Mouse (Mus musculus): ENCODE data around the gene Zdhhc14. TPM values are rescaled to one million over a fixed set of nuclear protein-coding genes. Genes with fewer than 3 reads are reported as not detected.

Gene Zdhhc14
- polyA plus RNA-seq, 1 experiment from 2014 or later, result 6.1 TPM

GRCm38 (mm10) chr17:5567943-5568342 lies 75.6 kb downstream of the Zdhhc14 start:
- no peaks in the 10 kb centered on the region; the same call in 1 of the 2 replicates for H3K9me3 ChIP-seq (replicated peaks)
- WGBS, result 80% methylated on average over 5 of the region's 5 CpGs
- no peaks in the 10 kb centered on the region for H3K36me3 ChIP-seq

GRCm38 (mm10) chr17:5569131-5570030 lies 77.0 kb downstream of the Zdhhc14 start:
- Histone ChIP-seq H3K36me3 (no peaks in the 10 kb centered on the region), H3K27me3 (no peaks in the 10 kb centered on the region), H3K4me2 (replicated peaks) (no peak overlapping the region), H3K4me1 (no peaks in the 10 kb centered on the region), H3K9me3 (replicated peaks) (no peaks in the 10 kb centered on the region), H3K4me3 (no peak overlapping the region), H3K9ac (no peak overlapping the region), H3K27ac (no peak overlapping the region)
- no peak for ATAC-seq (ENCODE audit: low FRiP score)
- 78% methylated on average over 17 of the region's 17 CpGs for WGBS

More at GRCm38 (mm10) chr17:5567943-5568342, 75.6 kb downstream of the Zdhhc14 start:
- H3K27me3 ChIP-seq, result no peaks in the 10 kb centered on the region
- H3K9ac ChIP-seq, result no peak overlapping the region
- no peaks in the 10 kb centered on the region for H3K4me1 ChIP-seq
- no peak overlapping the region for H3K4me2 ChIP-seq (replicated peaks)
- no peak overlapping the region for H3K4me3 ChIP-seq
- ATAC-seq (ENCODE audit: low FRiP score), result no peak
- no peak overlapping the region for H3K27ac ChIP-seq

- H3K36me3 ChIP-seq, result no peaks in the 10 kb centered on the region
- H3K27me3 ChIP-seq, result no peaks in the 10 kb centered on the region
- no peaks in the 10 kb centered on the region for H3K4me1 ChIP-seq
- no peak overlapping the region for H3K4me3 ChIP-seq
- no peaks in the 10 kb centered on the region for H3K9me3 ChIP-seq (replicated peaks)
- 97% methylated on average over 1 of the region's 1 CpGs for WGBS
- no peak overlapping the region for H3K9ac ChIP-seq
- no peak for ATAC-seq (ENCODE audit: low FRiP score)
- no peak overlapping the region for H3K4me2 ChIP-seq (replicated peaks)
- no peak overlapping the region for H3K27ac ChIP-seq
These were observed 79.9 kb downstream of the Zdhhc14 start for GRCm38 (mm10) chr17:5572096-5572730.

GRCm38 (mm10) chr17:5572745-5573420 lies 80.5 kb downstream of the Zdhhc14 start:
- ATAC-seq (ENCODE audit: low FRiP score), result no peak
- Histone ChIP-seq H3K4me1 (no peaks in the 10 kb centered on the region), H3K4me2 (replicated peaks) (no peak overlapping the region), H3K9me3 (replicated peaks) (no peaks in the 10 kb centered on the region), H3K4me3 (no peak overlapping the region), H3K27ac (no peak overlapping the region), H3K36me3 (no peaks in the 10 kb centered on the region), H3K27me3 (no peaks in the 10 kb centered on the region), H3K9ac (no peak overlapping the region)

GRCm38 (mm10) chr17:5574672-5575071 lies 82.3 kb downstream of the Zdhhc14 start:
- Histone ChIP-seq H3K9ac (no peak overlapping the region), H3K4me3 (no peak overlapping the region), H3K9me3 (replicated peaks) (no peaks in the 10 kb centered on the region), H3K4me1 (no peaks in the 10 kb centered on the region), H3K36me3 (no peaks in the 10 kb centered on the region), H3K4me2 (replicated peaks) (no peak overlapping the region), H3K27me3 (no peaks in the 10 kb centered on the region), H3K27ac (no peak overlapping the region)
- no peak for ATAC-seq (ENCODE audit: low FRiP score)
- 79% methylated on average over 5 of the region's 5 CpGs for WGBS

GRCm38 (mm10) chr17:5575518-5575917 lies 83.2 kb downstream of the Zdhhc14 start:
- Histone ChIP-seq H3K27me3 (no peaks in the 10 kb centered on the region), H3K27ac (no peak overlapping the region), H3K4me3 (no peak overlapping the region), H3K4me1 (no peaks in the 10 kb centered on the region), H3K36me3 (no peaks in the 10 kb centered on the region), H3K9me3 (replicated peaks) (no peaks in the 10 kb centered on the region), H3K9ac (no peak overlapping the region), H3K4me2 (replicated peaks) (no peak overlapping the region)
- no peak for ATAC-seq (ENCODE audit: low FRiP score)
- 76% methylated on average over 4 of the region's 4 CpGs for WGBS

GRCm38 (mm10) chr17:5582232-5582631 lies 89.9 kb downstream of the Zdhhc14 start:
- H3K27ac ChIP-seq, result no peak overlapping the region
- no peaks in the 10 kb centered on the region for H3K27me3 ChIP-seq
- H3K36me3 ChIP-seq, result no peaks in the 10 kb centered on the region
- H3K4me2 ChIP-seq (replicated peaks), result no peak overlapping the region
- H3K4me3 ChIP-seq, result no peak overlapping the region
- no peaks in the 10 kb centered on the region for H3K9me3 ChIP-seq (replicated peaks)
- ATAC-seq (ENCODE audit: low FRiP score), result no peak
- WGBS, result 83% methylated on average over 3 of the region's 3 CpGs
- no peak overlapping the region for H3K9ac ChIP-seq
- peaks cover 10% of the 10 kb centered on the region for H3K4me1 ChIP-seq

- 89% methylated on average over 5 of the region's 5 CpGs for WGBS
- no peaks in the 10 kb centered on the region for H3K36me3 ChIP-seq
- no peaks in the 10 kb centered on the region for H3K27me3 ChIP-seq
- no peak overlapping the region for H3K9ac ChIP-seq
- no peak overlapping the region for H3K27ac ChIP-seq
- H3K4me2 ChIP-seq (replicated peaks), result no peak overlapping the region
- peaks cover 10% of the 10 kb centered on the region for H3K4me1 ChIP-seq
- no peak overlapping the region for H3K4me3 ChIP-seq
- no peaks in the 10 kb centered on the region for H3K9me3 ChIP-seq (replicated peaks)
- no peak for ATAC-seq (ENCODE audit: low FRiP score)
These were observed 90.6 kb downstream of the Zdhhc14 start for GRCm38 (mm10) chr17:5582937-5583336.

- H3K27ac ChIP-seq, result no peak overlapping the region
- ATAC-seq (ENCODE audit: low FRiP score), result no peak
- no peaks in the 10 kb centered on the region for H3K9me3 ChIP-seq (replicated peaks)
- H3K4me2 ChIP-seq (replicated peaks), result no peak overlapping the region
- H3K27me3 ChIP-seq, result no peaks in the 10 kb centered on the region
- H3K4me3 ChIP-seq, result no peak overlapping the region
- H3K36me3 ChIP-seq, result no peaks in the 10 kb centered on the region
- 47% methylated on average over 12 of the region's 12 CpGs for WGBS
- H3K9ac ChIP-seq, result no peak overlapping the region
- H3K4me1 ChIP-seq, result peaks cover 10% of the 10 kb centered on the region
These were observed 91.3 kb downstream of the Zdhhc14 start for GRCm38 (mm10) chr17:5583472-5584145.

GRCm38 (mm10) chr17:5591604-5592209 lies 99.3 kb downstream of the Zdhhc14 start:
- 67% methylated on average over 6 of the region's 6 CpGs for WGBS
- no peaks in the 10 kb centered on the region for H3K9me3 ChIP-seq (replicated peaks)
- H3K36me3 ChIP-seq, result no peaks in the 10 kb centered on the region
- H3K4me3 ChIP-seq, result no peak overlapping the region
- H3K9ac ChIP-seq, result no peak overlapping the region
- no peak for ATAC-seq (ENCODE audit: low FRiP score)
- no peaks in the 10 kb centered on the region for H3K27me3 ChIP-seq
- H3K4me2 ChIP-seq (replicated peaks), result no peak overlapping the region
- no peak overlapping the region for H3K27ac ChIP-seq
- no peaks in the 10 kb centered on the region for H3K4me1 ChIP-seq

GRCm38 (mm10) chr17:5593071-5593470 lies 100.7 kb downstream of the Zdhhc14 start:
- no peaks in the 10 kb centered on the region for H3K9me3 ChIP-seq (replicated peaks)
- ATAC-seq (ENCODE audit: low FRiP score), result no peak
- no peak overlapping the region for H3K4me2 ChIP-seq (replicated peaks)
- 83% methylated on average over 2 of the region's 2 CpGs for WGBS
- H3K9ac ChIP-seq, result no peak overlapping the region
- H3K27me3 ChIP-seq, result no peaks in the 10 kb centered on the region
- no peak overlapping the region for H3K27ac ChIP-seq
- no peaks in the 10 kb centered on the region for H3K4me1 ChIP-seq
- no peaks in the 10 kb centered on the region for H3K36me3 ChIP-seq
- H3K4me3 ChIP-seq, result no peak overlapping the region

- no peak for ATAC-seq (ENCODE audit: low FRiP score)
- 67% methylated on average over 5 of the region's 5 CpGs for WGBS
These were observed 102.7 kb downstream of the Zdhhc14 start for GRCm38 (mm10) chr17:5595068-5595467.

More at GRCm38 (mm10) chr17:5595068-5595467, 102.7 kb downstream of the Zdhhc14 start:
- no peak overlapping the region for H3K4me2 ChIP-seq (replicated peaks)
- no peak overlapping the region for H3K27ac ChIP-seq
- H3K27me3 ChIP-seq, result no peaks in the 10 kb centered on the region
- no peaks in the 10 kb centered on the region for H3K4me1 ChIP-seq
- H3K9me3 ChIP-seq (replicated peaks), result no peaks in the 10 kb centered on the region
- no peak overlapping the region for H3K9ac ChIP-seq
- no peak overlapping the region for H3K4me3 ChIP-seq
- no peaks in the 10 kb centered on the region for H3K36me3 ChIP-seq

Data from hindbrain, embryonic 12.5 days (tissue).